Mouse (Mus musculus) liver, embryonic 13.5 days (tissue): ENCODE measurements around the gene Myof. TPM values are rescaled to one million over a fixed set of nuclear protein-coding genes. Genes with fewer than 3 reads are reported as not detected.

Experiments used
- ATAC-seq: fragments of 200-750 bp; cut with Nextera tagmentation; 2 replicates; pipeline ENCODE4 v1.8.0; 2017; ENCODE audit warnings: low read depth, mild to moderate bottlenecking, moderate number of reproducible peaks, moderate library complexity
- DNase-seq: peaks from one replicate; pipeline ENCODE4 v3.0.0; 2022
- H3K27ac ChIP-seq: fragments of 300-500 bp; sonication (generic); 2 replicates; pipeline ENCODE4 v1.5.1; 2015; ENCODE audit warnings: moderate library complexity, mild to moderate bottlenecking, inconsistent platforms
- H3K27me3 ChIP-seq: fragments of 300-500 bp; sonication (generic); 2 replicates; pipeline ENCODE4 v1.6.1; 2015; ENCODE audit warnings: mild to moderate bottlenecking, inconsistent platforms
- H3K36me3 ChIP-seq: fragments of 300-500 bp; sonication (generic); 2 replicates; pipeline ENCODE4 v1.6.1; 2015; ENCODE audit warnings: mild to moderate bottlenecking, inconsistent platforms
- H3K4me1 ChIP-seq: fragments of 300-500 bp; sonication (generic); replicated peaks from 2 replicates; pipeline ENCODE4 v1.6.1; 2015; ENCODE audit warnings: inconsistent platforms
- H3K4me2 ChIP-seq: fragments of 300-500 bp; sonication (generic); 2 replicates; pipeline ENCODE4 v1.6.1; 2015; ENCODE audit warnings: inconsistent platforms, mild to moderate bottlenecking, moderate library complexity
- H3K4me3 ChIP-seq: fragments of 300-500 bp; sonication (generic); replicated peaks from 2 replicates; pipeline ENCODE4 v1.5.1; 2015; ENCODE audit warnings: mild to moderate bottlenecking, inconsistent platforms
- H3K9ac ChIP-seq: fragments of 300-500 bp; sonication (generic); 2 replicates; pipeline ENCODE4 v1.6.1; 2015; ENCODE audit warnings: mild to moderate bottlenecking, inconsistent platforms
- H3K9me3 ChIP-seq: fragments of 300-500 bp; sonication (generic); replicated peaks from 2 replicates; pipeline ENCODE4 v1.6.1; 2016; ENCODE audit warnings: inconsistent platforms
- WGBS: fragments of 180-500 bp; shearing (Covaris S2); methylation state at CpG from one replicate; pipeline ENCODE4 v1.1.7; 2015; ENCODE audit not compliant: insufficient replicate concordance; 5-methylcytosine and 5-hydroxymethylcytosine counted together
- polyA plus RNA-seq: library from polyadenylated mRNA; unstranded; fragments of >200 nt; fragmentation: Nextera tagmentation; extraction: Ambion mirVana; gene quantifications from 2 replicates; pipeline ENCODE4 v1.2.1, GENCODE M21; 2015

The Myof gene
- polyA plus RNA-seq, 1 experiment from 2014 or later: 1.0 TPM

DNA sequence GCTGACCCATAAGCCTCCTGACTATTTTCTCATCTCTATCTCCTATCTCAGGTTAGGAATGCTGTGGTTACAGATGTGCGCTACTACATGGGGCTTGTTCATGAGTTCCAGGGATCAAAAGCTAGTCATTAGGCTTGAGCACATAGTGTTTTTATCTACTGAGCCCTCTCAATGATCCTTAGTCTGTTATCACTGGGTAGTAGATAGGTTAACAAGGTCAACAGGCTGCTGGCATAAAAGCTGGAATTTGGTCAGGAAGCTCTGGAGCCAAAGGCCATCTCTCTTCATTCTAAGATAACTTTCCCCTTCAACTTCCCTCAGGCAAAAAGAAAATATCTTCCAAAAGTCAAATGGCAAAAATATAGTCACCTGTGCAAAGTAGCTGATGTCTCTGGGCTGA, 183.1 kb downstream of the Myof start:
- WGBS: 76% methylated on average over 1 of the region's 1 CpGs
- no peaks in the 10 kb centered on the region for H3K9me3 ChIP-seq
- H3K4me2 ChIP-seq: no peak overlapping the region
- no peak overlapping the region for H3K9ac ChIP-seq
- DNase-seq (no peak), ATAC-seq (no peak)
- H3K36me3 ChIP-seq: no peaks in the 10 kb centered on the region
- no peak overlapping the region for H3K4me3 ChIP-seq
- no peaks in the 10 kb centered on the region; the same call in none of the 2 replicates for H3K4me1 ChIP-seq
- H3K27me3 ChIP-seq: no peaks in the 10 kb centered on the region
- no peak overlapping the region for H3K27ac ChIP-seq

DNA sequence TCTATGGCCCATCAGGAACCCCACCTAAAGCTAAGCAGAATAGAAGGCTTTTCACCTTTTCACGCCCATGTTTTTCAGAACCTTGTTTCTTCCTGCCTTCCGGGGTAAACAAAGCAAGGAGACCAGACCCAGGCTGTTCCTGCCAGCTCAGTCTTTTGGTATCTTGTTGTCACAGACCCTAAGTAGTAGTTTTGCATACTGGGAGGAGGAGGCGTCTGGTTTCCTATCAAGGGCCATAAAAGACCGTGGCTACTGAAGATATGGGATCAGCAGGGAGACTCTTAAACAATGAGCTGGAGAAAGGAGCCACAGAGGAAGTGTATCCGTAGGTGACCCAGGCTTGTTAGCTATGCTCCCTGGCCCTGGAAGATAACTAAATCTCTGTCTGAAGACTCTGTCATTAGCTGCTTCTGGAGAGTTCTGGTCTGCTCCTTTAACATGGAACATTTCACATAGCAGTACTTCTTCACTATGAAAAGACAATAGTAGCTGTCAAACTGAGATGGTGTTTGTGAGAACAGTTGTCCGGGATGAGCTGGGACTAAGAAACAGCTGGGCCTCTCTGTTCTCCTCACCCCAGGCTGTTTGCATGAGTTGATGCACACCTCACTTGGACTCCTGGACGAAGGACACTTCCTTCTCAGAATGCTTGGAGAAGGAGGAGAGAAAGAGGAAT, 184.8 kb downstream of the Myof start:
- no peaks in the 10 kb centered on the region for H3K36me3 ChIP-seq
- no peaks in the 10 kb centered on the region; the same call in none of the 2 replicates for H3K4me1 ChIP-seq
- H3K4me3 ChIP-seq: no peak overlapping the region
- no peaks in the 10 kb centered on the region for H3K9me3 ChIP-seq
- H3K9ac ChIP-seq: no peak overlapping the region
- WGBS: 18% methylated on average over 7 of the region's 7 CpGs
- no peak overlapping the region for H3K27ac ChIP-seq
- DNase-seq (no peak), ATAC-seq (no peak)
- no peak overlapping the region for H3K4me2 ChIP-seq
- no peaks in the 10 kb centered on the region for H3K27me3 ChIP-seq

DNA sequence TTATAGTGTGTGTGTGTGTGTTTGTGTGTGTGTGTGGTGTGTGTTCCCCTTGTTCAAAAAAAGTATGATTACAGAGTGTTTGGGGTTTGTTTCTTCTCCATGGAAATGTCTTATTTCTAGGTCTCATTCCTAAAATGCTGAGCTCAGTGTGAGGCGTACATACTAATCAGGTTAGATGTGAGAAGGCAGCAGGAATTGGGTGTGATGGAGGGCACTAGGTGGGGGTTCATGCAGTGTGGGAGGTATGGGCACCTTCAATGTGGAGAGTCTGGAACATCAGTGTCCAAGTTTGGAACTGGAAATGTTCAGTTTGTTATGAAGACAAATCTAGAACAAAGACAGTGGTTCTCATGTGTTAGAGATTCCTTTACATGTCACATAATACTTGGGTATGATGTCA, 191.3 kb downstream of the Myof start:
- H3K27me3 ChIP-seq: no peaks in the 10 kb centered on the region
- H3K9me3 ChIP-seq: no peaks in the 10 kb centered on the region
- no peak overlapping the region for H3K4me2 ChIP-seq
- H3K9ac ChIP-seq: no peak overlapping the region
- DNase-seq: no peak
- ATAC-seq: no peak
- no peaks in the 10 kb centered on the region for H3K36me3 ChIP-seq
- H3K27ac ChIP-seq: no peak overlapping the region
- H3K4me1 ChIP-seq: no peaks in the 10 kb centered on the region
- WGBS: 55% methylated on average over 1 of the region's 1 CpGs
- no peak overlapping the region for H3K4me3 ChIP-seq

DNA sequence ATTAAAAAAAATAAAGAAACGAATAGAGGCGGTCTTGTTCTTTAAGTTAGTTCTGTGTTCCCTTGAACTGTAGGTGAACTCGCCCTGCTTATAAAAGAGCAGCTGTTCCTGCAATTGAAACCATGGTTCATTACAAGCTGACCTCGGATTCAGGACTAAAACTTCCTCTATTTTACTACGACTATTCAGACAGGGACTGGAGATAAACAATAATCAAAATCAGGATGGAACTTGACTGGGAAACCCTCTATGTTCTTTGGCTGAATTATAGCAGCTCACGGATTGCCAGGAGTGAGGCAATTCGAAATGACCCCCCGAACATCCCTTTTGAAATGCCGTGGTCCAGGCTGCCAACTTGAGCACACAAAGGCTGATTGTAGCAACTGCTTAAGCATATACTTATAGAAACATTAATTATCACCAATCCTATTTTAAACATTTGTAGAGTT, 191.8 kb downstream of the Myof start:
- DNase-seq: no peak
- Histone ChIP-seq H3K9ac (no peak overlapping the region), H3K4me3 (no peak overlapping the region), H3K27ac (no peak overlapping the region), H3K4me2 (no peak overlapping the region), H3K36me3 (no peaks in the 10 kb centered on the region), H3K4me1 (no peaks in the 10 kb centered on the region), H3K9me3 (no peaks in the 10 kb centered on the region), H3K27me3 (no peaks in the 10 kb centered on the region)
- WGBS: 48% methylated on average over 9 of the region's 9 CpGs
- ATAC-seq: no peak

Other genes starting within 250 kb of the Myof start
- gene Cep55, start 11.4 kb upstream of the Myof start, polyA plus RNA-seq: 6.3 and 7.5 TPM in 2 replicates
- gene Ffar4, start 53.5 kb upstream of the Myof start, polyA plus RNA-seq: 0.12 and 0.17 TPM in 2 replicates
- gene Rbp4, start 81.7 kb upstream of the Myof start, polyA plus RNA-seq: 1,559 and 1,745 TPM in 2 replicates
- 4.0 and 4.9 TPM in 2 replicates for gene Pde6c, start 89.2 kb upstream of the Myof start, polyA plus RNA-seq
- 17.5 and 22.9 TPM in 2 replicates for gene Fra10ac1, start 180.6 kb upstream of the Myof start, polyA plus RNA-seq
- gene Lgi1, start 221.0 kb upstream of the Myof start, polyA plus RNA-seq: 0.09 and 0.13 TPM in 2 replicates